Mouse (Mus musculus) ES-CJ7 (cell line): ENCODE measurements around the gene Ly86.

ENCODE experiments used
- DNase-seq: peaks from one replicate; pipeline ENCODE4 v3.0.0; 2011; ENCODE audit warnings: low read depth, low spot score

Gene Ly86

GRCm38 (mm10) chr13:37431707-37432106 is 86.7 kb downstream of the Ly86 start:
- DNase-seq = no peak

- DNase-seq = peak; percentile 21
These were observed 87.6 kb downstream of the Ly86 start for GRCm38 (mm10) chr13:37432653-37433052.

- DNase-seq = peak; percentile 53
These were observed 88.1 kb downstream of the Ly86 start for GRCm38 (mm10) chr13:37433142-37433541.

- no peak for DNase-seq
These were observed 88.7 kb downstream of the Ly86 start for GRCm38 (mm10) chr13:37433730-37434129.

- DNase-seq = peak; percentile 81
These were observed 89.2 kb downstream of the Ly86 start for GRCm38 (mm10) chr13:37434137-37434772.

GRCm38 (mm10) chr13:37434841-37435240 is 89.8 kb downstream of the Ly86 start:
- DNase-seq = no peak

GRCm38 (mm10) chr13:37436267-37437013 is 91.4 kb downstream of the Ly86 start:
- DNase-seq = peak; percentile 98

- DNase-seq = no peak
These were observed 93.8 kb downstream of the Ly86 start for GRCm38 (mm10) chr13:37438788-37439187.

- no peak for DNase-seq
These were observed 94.5 kb downstream of the Ly86 start for GRCm38 (mm10) chr13:37439477-37439876.

GRCm38 (mm10) chr13:37439941-37440340 is 94.9 kb downstream of the Ly86 start:
- no peak for DNase-seq

- no peak for DNase-seq
These were observed 95.7 kb downstream of the Ly86 start for GRCm38 (mm10) chr13:37440593-37441307.

GRCm38 (mm10) chr13:37442058-37442457 is 97.0 kb downstream of the Ly86 start:
- DNase-seq = no peak

- DNase-seq = no peak
These were observed 97.5 kb downstream of the Ly86 start for GRCm38 (mm10) chr13:37442531-37442930.

- peak; percentile 86 for DNase-seq
These were observed 101.8 kb downstream of the Ly86 start for GRCm38 (mm10) chr13:37446699-37447258.

- DNase-seq = no peak
These were observed 106.0 kb downstream of the Ly86 start for GRCm38 (mm10) chr13:37451021-37451420.

- DNase-seq = no peak
These were observed 106.5 kb downstream of the Ly86 start for GRCm38 (mm10) chr13:37451471-37451870.

- peak; percentile 96 for DNase-seq
These were observed 107.3 kb downstream of the Ly86 start for GRCm38 (mm10) chr13:37452022-37452941.

GRCm38 (mm10) chr13:37453203-37453602 is 108.2 kb downstream of the Ly86 start:
- DNase-seq = peak; percentile 93

- no peak for DNase-seq
These were observed 109.3 kb downstream of the Ly86 start for GRCm38 (mm10) chr13:37454356-37454755.

GRCm38 (mm10) chr13:37455561-37455960 is 110.6 kb downstream of the Ly86 start:
- no peak for DNase-seq
